Mouse (Mus musculus) olfactory bulb, adult 2 months (tissue): Measurements from ENCODE around the gene Bod1. TPM values are rescaled to one million over a fixed set of nuclear protein-coding genes. Genes with fewer than 3 reads are reported as not detected.

ENCODE experiments used
- H3K27ac ChIP-seq: fragments of 200-500 bp; 2 replicates; pipeline ENCODE4 v1.5.1; 2012; ENCODE audit warnings: low read depth, low read length; ENCODE audit not compliant: insufficient read depth
- H3K4me1 ChIP-seq: fragments of 200-500 bp; 2 replicates; pipeline ENCODE4 v1.6.1; 2012; ENCODE audit warnings: low read length; ENCODE audit not compliant: control insufficient read depth, insufficient read depth
- H3K4me3 ChIP-seq: fragments of 200-500 bp; 2 replicates; pipeline ENCODE4 v1.5.1; 2012; ENCODE audit warnings: mild to moderate bottlenecking, low read depth, low read length, moderate library complexity; ENCODE audit not compliant: insufficient read depth
- CTCF ChIP-seq: fragments of 200-500 bp; IDR thresholded peaks from 2 replicates; pipeline ENCODE4 v1.5.1; 2012; ENCODE audit warnings: low read depth, mild to moderate bottlenecking, low read length, moderate library complexity; ENCODE audit not compliant: insufficient read depth
- POLR2A ChIP-seq: fragments of 200-500 bp; IDR thresholded peaks from 2 replicates; pipeline ENCODE4 v1.6.1; 2012; ENCODE audit warnings: mild to moderate bottlenecking, low read depth, low read length, moderate library complexity; ENCODE audit not compliant: insufficient read depth
- WGBS: fragments of 180-500 bp; shearing (Covaris S2); methylation state at CpG from one replicate; pipeline ENCODE4 v1.1.7; 2018; 5-methylcytosine and 5-hydroxymethylcytosine counted together
- polyA plus RNA-seq: library from polyadenylated mRNA; stranded (reverse); fragments of >200 nt; gene quantifications from 2 replicates; pipeline ENCODE4 v1.2.4, GENCODE M21; 2012; ENCODE audit warnings: low replicate concordance; ENCODE audit not compliant: missing spikeins, insufficient read depth, insufficient read length

Gene Bod1
- not detected in 2 replicates for polyA plus RNA-seq

DNA sequence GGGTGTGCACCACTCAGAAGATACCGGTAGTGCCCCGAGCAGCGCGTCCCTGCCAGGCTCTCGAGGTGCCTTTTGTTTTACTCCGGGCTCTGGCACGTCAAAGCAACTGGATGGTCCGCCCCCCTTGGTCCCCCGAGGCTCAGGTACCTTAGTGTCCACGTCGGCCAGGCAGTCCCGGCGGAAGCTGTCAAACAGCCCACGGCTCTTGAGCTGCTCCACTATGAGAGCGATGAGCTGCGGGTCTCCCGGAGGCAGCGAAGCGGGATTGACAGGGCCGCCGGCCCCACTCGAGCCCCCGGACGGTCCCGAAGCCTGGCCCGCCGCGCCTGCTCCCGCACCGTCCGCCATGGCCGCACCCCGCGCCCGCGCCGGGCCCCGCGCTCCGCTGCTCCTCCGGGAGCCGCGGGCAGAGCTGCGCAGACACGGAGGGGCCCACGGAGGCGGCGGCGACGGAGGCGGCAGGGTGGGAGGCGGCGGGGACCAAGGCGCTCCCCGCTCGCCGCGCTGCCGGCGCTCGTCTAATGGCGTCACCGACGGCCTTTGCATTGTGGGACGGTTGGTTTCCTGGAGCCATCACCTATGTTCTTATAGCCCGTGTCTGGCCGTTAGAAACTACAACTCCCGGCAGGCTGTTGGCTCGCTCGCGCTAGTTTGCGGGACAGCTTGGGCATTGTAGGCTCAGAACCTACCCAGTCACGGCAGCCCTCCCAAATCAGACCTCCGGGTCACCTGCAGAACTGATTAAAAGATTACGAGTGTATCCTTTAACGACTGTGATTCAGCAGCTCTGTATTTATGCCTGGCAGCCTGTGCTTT is at the start of gene Bod1:
Gene Bod1 (minus strand): TSS at position 532 of the 816 bp plus-strand sequence.
- peak; percentile 55; the same call in 1 of the 2 replicates for TF ChIP-seq POLR2A
- no peak for TF ChIP-seq CTCF
- Histone ChIP-seq H3K27ac (no peak within 1 kb of the TSS), H3K4me3 (peak within 1 kb of the TSS; percentile 89), H3K4me1 (peaks cover 7% of the 10 kb centered on the region)
- under 1% methylated on average over 76 of the region's 76 CpGs for WGBS

DNA sequence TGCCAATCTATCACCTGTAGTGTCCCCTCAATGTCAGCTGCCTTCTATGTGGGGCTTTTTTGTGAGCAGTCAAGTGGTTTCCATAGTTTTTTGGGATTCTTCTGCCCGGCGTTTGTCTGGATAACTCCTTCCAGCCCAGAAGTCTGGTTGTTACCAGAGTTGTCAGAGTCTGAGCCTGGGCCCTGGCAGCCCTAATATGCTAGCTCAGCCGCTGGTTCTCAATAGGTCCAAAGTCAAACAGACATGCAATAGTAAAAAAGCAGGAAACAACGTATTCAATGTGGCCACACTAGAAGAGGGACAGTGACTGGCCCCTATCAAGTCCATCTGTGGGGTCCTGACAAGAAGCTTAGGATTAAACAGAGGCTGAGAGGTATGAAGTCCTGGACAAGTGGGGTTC is 47.4 kb upstream of the Bod1 start:
- WGBS = 97% methylated on average over 4 of the region's 4 CpGs
- H3K4me3 ChIP-seq = no peak overlapping the region
- H3K27ac ChIP-seq = no peak overlapping the region
- no peak for TF ChIP-seq POLR2A
- TF ChIP-seq CTCF = no peak
- H3K4me1 ChIP-seq = peaks cover 15% of the 10 kb centered on the region

DNA sequence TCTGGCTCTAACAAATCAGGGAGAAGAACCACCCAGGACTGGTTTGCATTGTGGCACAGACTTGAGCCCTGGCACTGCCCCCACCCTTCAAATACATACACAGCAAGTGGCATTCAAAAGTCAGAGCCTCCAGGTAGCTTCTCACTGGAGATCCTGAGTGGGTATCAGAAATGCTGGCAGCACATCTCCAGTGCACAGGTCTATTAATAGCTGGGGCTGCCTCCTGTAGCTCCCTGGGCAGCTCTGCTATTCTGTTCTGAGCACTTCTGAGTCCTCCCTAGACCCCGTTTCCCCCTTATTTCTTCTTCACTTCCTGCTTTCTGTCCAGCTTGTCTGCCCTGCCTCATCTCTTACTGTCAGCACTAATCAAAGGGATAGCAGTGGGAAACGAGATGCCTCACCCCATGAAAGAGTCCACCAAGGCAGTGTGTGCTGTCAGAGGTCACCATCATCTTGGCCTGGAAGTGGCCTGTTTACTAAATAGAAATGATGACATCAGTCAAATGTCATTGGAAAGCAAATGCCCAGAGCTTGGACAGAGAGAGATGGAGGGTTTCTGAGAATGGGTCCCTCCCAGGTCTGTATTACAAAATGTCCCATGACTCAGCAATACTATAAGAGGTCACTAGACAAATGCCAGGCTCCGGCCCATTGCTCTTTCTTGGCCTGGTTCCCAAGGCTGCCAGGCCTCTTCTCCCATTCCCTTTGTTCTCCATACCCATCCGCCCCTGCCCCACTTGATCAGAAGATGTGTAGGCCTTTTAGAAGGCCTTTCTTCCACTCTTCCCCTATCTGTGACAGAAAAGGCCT is 46.4 kb upstream of the Bod1 start:
- H3K4me3 ChIP-seq = no peak overlapping the region
- TF ChIP-seq CTCF (no peak), POLR2A (no peak)
- WGBS = 68% methylated on average over 4 of the region's 4 CpGs
- no peak overlapping the region for H3K27ac ChIP-seq
- H3K4me1 ChIP-seq = peaks cover 23% of the 10 kb centered on the region

DNA sequence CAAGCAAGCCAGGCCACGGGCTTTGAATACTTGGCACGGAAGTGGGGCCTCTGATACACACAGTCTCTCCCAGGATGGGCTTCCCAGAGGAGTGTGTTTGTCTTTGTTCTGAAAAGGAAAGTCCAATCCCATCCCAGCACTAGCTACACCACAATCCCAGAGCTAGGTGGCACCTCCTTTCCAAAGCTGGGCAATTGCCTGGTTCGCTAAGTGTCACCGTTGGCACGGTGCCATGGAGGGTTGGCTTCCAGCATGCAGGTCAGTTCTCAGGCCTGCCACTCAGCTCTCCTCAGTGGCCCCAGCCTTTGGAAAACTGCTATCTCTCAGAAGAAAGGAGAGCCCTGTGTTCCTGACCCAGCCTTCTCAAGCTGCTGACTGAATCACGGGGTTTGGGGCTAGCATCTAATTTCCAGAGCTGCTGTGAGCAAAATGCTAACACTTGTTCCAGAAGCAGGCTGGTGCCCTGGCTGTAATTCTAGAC is 42.0 kb upstream of the Bod1 start:
- WGBS = 32% methylated on average over 6 of the region's 6 CpGs
- H3K4me3 ChIP-seq = no peak overlapping the region
- TF ChIP-seq POLR2A = no peak
- TF ChIP-seq CTCF = no peak
- peaks cover 23% of the 10 kb centered on the region for H3K4me1 ChIP-seq
- peak overlapping the region; percentile 22 for H3K27ac ChIP-seq

DNA sequence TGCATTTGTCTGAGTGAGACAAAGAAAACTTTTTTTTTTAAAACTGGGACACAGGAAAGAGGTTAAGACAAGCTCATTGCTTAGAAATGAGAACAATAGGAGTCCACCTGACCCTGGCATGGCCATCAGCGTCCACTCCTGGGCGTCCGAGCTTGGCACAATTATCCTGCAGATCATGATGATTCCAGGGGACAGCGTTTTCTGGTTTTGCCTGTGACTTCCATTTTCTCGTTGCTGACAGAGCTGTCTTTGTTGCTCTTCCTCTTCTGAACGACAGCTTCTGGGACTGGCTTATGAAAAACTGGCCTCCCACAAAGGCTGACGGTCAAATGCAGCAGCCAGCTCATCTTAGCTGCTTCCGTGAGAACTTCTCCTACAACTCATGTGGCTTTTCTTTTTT is 41.4 kb upstream of the Bod1 start:
- WGBS = 57% methylated on average over 8 of the region's 8 CpGs
- peaks cover 18% of the 10 kb centered on the region for H3K4me1 ChIP-seq

DNA sequence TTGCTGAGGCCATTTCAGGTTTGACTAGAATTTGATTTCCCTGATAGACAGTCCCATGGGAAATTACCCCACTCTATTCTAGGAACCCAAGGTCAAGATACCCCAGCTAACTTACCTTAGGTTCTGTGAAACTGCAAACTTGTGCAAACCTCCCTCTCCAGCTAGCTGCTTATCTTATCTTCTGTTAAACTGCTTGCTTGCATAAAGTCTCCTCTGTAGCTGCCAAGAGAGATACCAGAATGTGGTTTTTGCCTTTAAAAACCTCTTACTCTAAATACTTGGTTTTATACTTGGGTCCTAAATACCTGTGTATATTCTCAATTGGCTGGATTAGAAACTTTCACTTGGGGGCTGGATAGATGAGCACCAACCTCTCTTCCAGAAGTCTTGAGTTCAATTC is 36.1 kb upstream of the Bod1 start:
- Histone ChIP-seq H3K27ac (no peak overlapping the region), H3K4me1 (peaks cover 8% of the 10 kb centered on the region), H3K4me3 (no peak overlapping the region)
- TF ChIP-seq POLR2A (no peak), CTCF (no peak)

More for the DNA sequence above, 41.4 kb upstream of the Bod1 start:
- Histone ChIP-seq H3K27ac (peak overlapping the region; percentile 92), H3K4me3 (no peak overlapping the region)
- TF ChIP-seq CTCF (no peak), POLR2A (no peak)

DNA sequence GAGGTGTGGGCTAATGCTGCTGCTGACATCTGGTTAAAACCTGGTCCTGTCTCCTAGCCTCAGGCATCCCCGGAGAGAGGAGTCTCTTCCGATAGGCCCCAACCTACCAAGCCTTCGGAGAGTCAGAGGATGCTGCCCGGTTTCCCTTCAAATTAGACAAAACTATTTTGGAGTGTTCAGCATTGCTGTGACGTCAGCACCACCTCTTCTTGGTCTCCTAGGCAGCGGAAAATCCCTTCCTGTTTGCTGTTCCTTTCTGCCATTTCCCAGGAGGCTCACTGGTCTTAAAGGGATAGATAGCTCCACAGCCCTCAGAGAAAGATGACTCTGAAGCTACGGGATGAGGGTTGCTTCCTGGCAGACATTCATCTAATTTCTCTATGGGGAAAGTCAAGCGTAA is 31.5 kb upstream of the Bod1 start:
- Histone ChIP-seq H3K27ac (peak overlapping the region; percentile 72), H3K4me1 (peaks cover 11% of the 10 kb centered on the region), H3K4me3 (peak overlapping the region; percentile 18; the same call in 1 of the 2 replicates)
- WGBS = 37% methylated on average over 8 of the region's 8 CpGs
- no peak for TF ChIP-seq POLR2A
- TF ChIP-seq CTCF = no peak

DNA sequence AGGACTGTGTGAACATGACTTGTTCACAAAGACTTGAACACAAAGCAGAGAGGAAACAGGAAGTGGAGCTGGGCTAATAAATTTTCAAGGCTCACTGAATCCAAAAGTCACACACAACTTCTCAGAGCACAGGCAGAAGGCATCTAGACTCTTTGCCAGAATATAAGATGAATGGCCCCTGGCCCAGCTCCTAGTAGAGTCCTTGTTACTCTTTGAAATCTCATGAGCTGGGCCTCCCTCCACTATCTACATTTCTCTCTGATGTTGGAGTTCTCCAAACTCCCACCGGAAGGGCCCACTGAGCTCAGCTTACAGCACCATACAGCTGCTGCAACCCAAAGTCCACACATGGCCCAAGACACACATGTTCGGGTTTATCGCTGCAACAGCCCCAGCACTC is 30.2 kb upstream of the Bod1 start:
- H3K27ac ChIP-seq = no peak overlapping the region
- TF ChIP-seq CTCF = no peak
- TF ChIP-seq POLR2A = no peak
- peaks cover 11% of the 10 kb centered on the region for H3K4me1 ChIP-seq
- 93% methylated on average over 3 of the region's 3 CpGs for WGBS
- no peak overlapping the region for H3K4me3 ChIP-seq

DNA sequence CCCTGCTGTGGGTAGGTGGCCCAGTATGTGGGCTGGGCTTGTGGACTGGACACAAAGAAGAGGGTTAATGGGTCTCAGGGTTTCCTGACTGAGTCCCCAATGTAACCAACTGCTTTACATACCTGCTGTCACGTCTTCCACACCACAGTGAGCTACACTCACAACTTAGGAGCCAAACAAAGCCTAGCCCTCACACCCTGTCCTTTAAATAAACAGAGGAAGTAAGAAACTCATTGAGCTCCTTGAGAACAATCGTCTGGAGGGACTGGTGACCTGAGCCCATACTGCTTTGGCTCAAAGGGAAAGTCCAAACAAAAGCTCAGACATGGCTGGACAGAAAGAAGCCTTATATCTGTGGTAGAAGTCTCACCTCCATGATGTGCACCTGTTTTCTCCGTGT is 27.8 kb upstream of the Bod1 start:
- Histone ChIP-seq H3K4me1 (peaks cover 17% of the 10 kb centered on the region), H3K4me3 (no peak overlapping the region), H3K27ac (no peak overlapping the region)
- TF ChIP-seq CTCF (no peak), POLR2A (no peak)
- 79% methylated on average over 3 of the region's 3 CpGs for WGBS
